Mouse (Mus musculus) thymus, adult 2 months (tissue): ENCODE results near the gene Clock.

Experiments
- CTCF ChIP-seq: fragments of 200-500 bp; IDR thresholded peaks from 2 replicates; pipeline ENCODE4 v1.5.1; 2012; ENCODE audit warnings: mild to moderate bottlenecking, control low read depth, low read length, moderate library complexity, borderline replicate concordance; ENCODE audit not compliant: control insufficient read depth, poor library complexity, insufficient read depth; ENCODE audit errors: extremely low read depth
- POLR2A ChIP-seq: fragments of 200-500 bp; IDR thresholded peaks from 2 replicates; pipeline ENCODE4 v1.6.1; 2012; ENCODE audit warnings: mild to moderate bottlenecking, low read length, control low read depth, moderate library complexity; ENCODE audit not compliant: control insufficient read depth, poor library complexity, insufficient read depth; ENCODE audit errors: extremely low read depth

DNA sequence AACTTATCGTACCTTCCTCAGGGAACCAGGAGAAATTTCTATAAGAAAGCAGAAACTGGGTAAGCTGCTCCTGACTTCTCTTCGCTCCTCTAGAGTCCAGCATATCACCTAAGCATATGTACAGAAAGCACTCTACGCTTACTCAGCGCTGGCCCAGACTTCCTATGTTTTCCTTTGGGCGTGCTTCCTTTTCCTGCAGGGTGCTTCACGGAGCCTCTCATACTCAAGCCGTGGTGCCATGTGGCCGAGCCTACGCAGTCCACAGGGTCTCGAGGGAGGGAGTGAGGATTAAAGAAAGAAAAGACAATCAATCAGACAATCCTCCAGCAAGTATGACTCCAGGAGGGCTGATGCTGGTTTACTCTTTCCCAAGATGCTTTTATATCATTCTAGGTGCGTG is 127.8 kb downstream of the Clock start:
- TF ChIP-seq POLR2A, result no peak
- no peak for TF ChIP-seq CTCF
